Mouse (Mus musculus): Measurements from ENCODE around the gene Galnt17.

Gene Galnt17

GRCm38 (mm10) chr5:131308397-131308796 lies at the start of gene Galnt17:
Gene Galnt17, minus strand, starts transcription at chr5:131308497.
- no peak for ATAC-seq (ENCODE audit: low TSS enrichment)

- ATAC-seq (ENCODE audit: low TSS enrichment), result no peak
These were observed 26.2 kb upstream of the Galnt17 start for GRCm38 (mm10) chr5:131334536-131334935.

- no peak for ATAC-seq (ENCODE audit: low TSS enrichment)
These were observed 13.0 kb upstream of the Galnt17 start for GRCm38 (mm10) chr5:131321286-131321685.

- ATAC-seq (ENCODE audit: low TSS enrichment), result no peak
These were observed 11.3 kb upstream of the Galnt17 start for GRCm38 (mm10) chr5:131319605-131320004.

GRCm38 (mm10) chr5:131319141-131319540 lies 10.8 kb upstream of the Galnt17 start:
- ATAC-seq (ENCODE audit: low TSS enrichment), result no peak

GRCm38 (mm10) chr5:131315016-131315415 lies 6.7 kb upstream of the Galnt17 start:
- ATAC-seq (ENCODE audit: low TSS enrichment), result peak; percentile 57

GRCm38 (mm10) chr5:131307656-131308151 lies 593 bp downstream of the Galnt17 start:
- peak; percentile 92 for ATAC-seq (ENCODE audit: low TSS enrichment)

- peak; percentile 53 for ATAC-seq (ENCODE audit: low TSS enrichment)
These were observed 1.2 kb downstream of the Galnt17 start for GRCm38 (mm10) chr5:131306908-131307655.

- 0 out of 2 replicates have a peak, but pooled peaks have one; percentile 7 for ATAC-seq (ENCODE audit: low TSS enrichment)
These were observed 1.9 kb downstream of the Galnt17 start for GRCm38 (mm10) chr5:131306321-131306907.

GRCm38 (mm10) chr5:131305223-131305622 lies 3.1 kb downstream of the Galnt17 start:
- no peak for ATAC-seq (ENCODE audit: low TSS enrichment)

- ATAC-seq (ENCODE audit: low TSS enrichment), result peak; percentile 74
These were observed 6.8 kb downstream of the Galnt17 start for GRCm38 (mm10) chr5:131301526-131301925.

GRCm38 (mm10) chr5:131293726-131294449 lies 14.4 kb downstream of the Galnt17 start:
- ATAC-seq (ENCODE audit: low TSS enrichment), result peak; percentile 85

- ATAC-seq (ENCODE audit: low TSS enrichment), result no peak
These were observed 21.2 kb downstream of the Galnt17 start for GRCm38 (mm10) chr5:131287091-131287490.

- no peak for ATAC-seq (ENCODE audit: low TSS enrichment)
These were observed 21.6 kb downstream of the Galnt17 start for GRCm38 (mm10) chr5:131286680-131287079.

GRCm38 (mm10) chr5:131280349-131280748 lies 27.9 kb downstream of the Galnt17 start:
- no peak for ATAC-seq (ENCODE audit: low TSS enrichment)

GRCm38 (mm10) chr5:131279286-131279685 lies 29.0 kb downstream of the Galnt17 start:
- ATAC-seq (ENCODE audit: low TSS enrichment), result no peak

GRCm38 (mm10) chr5:131277227-131277626 lies 31.1 kb downstream of the Galnt17 start:
- ATAC-seq (ENCODE audit: low TSS enrichment), result no peak

GRCm38 (mm10) chr5:131266291-131266690 lies 42.0 kb downstream of the Galnt17 start:
- ATAC-seq (ENCODE audit: low TSS enrichment), result no peak

GRCm38 (mm10) chr5:131264145-131264544 lies 44.2 kb downstream of the Galnt17 start:
- ATAC-seq (ENCODE audit: low TSS enrichment), result no peak

GRCm38 (mm10) chr5:131250701-131251636 lies 57.3 kb downstream of the Galnt17 start:
- ATAC-seq (ENCODE audit: low TSS enrichment), result no peak

GRCm38 (mm10) chr5:131248416-131248815 lies 59.9 kb downstream of the Galnt17 start:
- no peak for ATAC-seq (ENCODE audit: low TSS enrichment)

Data from frontal cortex, adult (tissue).